Comparison of ENCODE assay signal across 13 mouse cellular contexts in genomic region chr3:145412137-145412536, GRCm38 (mm10).
DNase-seq lines count a peak whose midpoint lies in the region; ATAC-seq and TF ChIP-seq lines count a peak whose summit lies in the region.
"Had no signal": no experiment of that assay in that cellular context is flagged by ENCODE, and none has a peak within 500 bp of the region (broad histone marks: within the 10 kb centered on the region; RNA-seq: fewer than 3 reads in every experiment).

No protein-coding gene starts in this region.

- H3K4me1 ChIP-seq in hindbrain, postnatal 0 days (ENCODE audit: insufficient read depth, low read length), result no peaks in the 10 kb centered on the region
- no peaks in the 10 kb centered on the region for H3K4me1 ChIP-seq in hindbrain, embryonic 16.5 days (ENCODE audit: control insufficient read depth, insufficient read depth, low read depth, low read length)
- H3K4me1 ChIP-seq: kidney, embryonic 15.5 days had no signal

- H3K9me3 ChIP-seq in hindbrain, postnatal 0 days (ENCODE audit: low read length), result no peaks in the 10 kb centered on the region
- no peaks in the 10 kb centered on the region for H3K9me3 ChIP-seq in hindbrain, embryonic 16.5 days (ENCODE audit: control insufficient read depth, low read length)
- H3K9me3 ChIP-seq: kidney, embryonic 15.5 days had no signal

- H3K27me3 ChIP-seq in hindbrain, postnatal 0 days (ENCODE audit: insufficient read depth, low read length), result no peaks in the 10 kb centered on the region
- H3K27me3 ChIP-seq in hindbrain, embryonic 16.5 days (replicated peaks; ENCODE audit: control insufficient read depth, insufficient read depth, low read length), result no peaks in the 10 kb centered on the region
- H3K27me3 ChIP-seq: kidney, embryonic 15.5 days had no signal

- DNase-seq in hindbrain, postnatal 0 days (ENCODE audit: low spot score), result no peak
- DNase-seq in 416B (ENCODE audit: low read depth), result peak; percentile 59
- peak; percentile 49 for DNase-seq in ES-CJ7 (ENCODE audit: low read depth, low spot score)
- DNase-seq in c-Kit-positive CD71-positive TER-119-negative erythroid progenitor cells, embryonic 14.5 days (ENCODE audit: low read depth), result peak; percentile 10
- DNase-seq in gastrocnemius, postnatal 25 days, result no peak
- DNase-seq: adrenal gland, postnatal 36 days; cerebellum, adult 9-10 months; heart, adult 11 months had no signal

- TF ChIP-seq CTCF in hindbrain, postnatal 0 days (IDR thresholded peaks at IDR 0.05; ENCODE audit: low read depth), result peak; percentile 46

- H3K9ac ChIP-seq in hindbrain, postnatal 0 days (replicated peaks; ENCODE audit: low read length), result no peak overlapping the region
- no peak overlapping the region for H3K9ac ChIP-seq in hindbrain, embryonic 16.5 days (ENCODE audit: low read depth, low read length)
- H3K9ac ChIP-seq: kidney, embryonic 15.5 days had no signal

- no peak overlapping the region for H3K4me2 ChIP-seq in hindbrain, postnatal 0 days (ENCODE audit: low read depth, low read length)
- no peak overlapping the region for H3K4me2 ChIP-seq in hindbrain, embryonic 16.5 days (ENCODE audit: low read length)
- H3K4me2 ChIP-seq: kidney, embryonic 15.5 days had no signal

- no peak overlapping the region for H3K4me3 ChIP-seq in hindbrain, postnatal 0 days (ENCODE audit: low read length)
- H3K4me3 ChIP-seq in hindbrain, embryonic 16.5 days (ENCODE audit: low read length), result no peak overlapping the region
- H3K4me3 ChIP-seq: kidney, embryonic 15.5 days had no signal

- no peak for ATAC-seq in hindbrain, postnatal 0 days
- no peak for ATAC-seq in hindbrain, embryonic 16.5 days
- ATAC-seq in activated CD4-positive, CD25-positive, alpha-beta regulatory T cell, adult 4 months, result no peak
- ATAC-seq in monocyte, adult 5-6 weeks (replicated peaks; ENCODE audit: insufficient number of reproducible peaks, low FRiP score, low TSS enrichment, poor library complexity, severe bottlenecking), result no peak

- no peak overlapping the region for H3K27ac ChIP-seq in hindbrain, postnatal 0 days
- no peak overlapping the region for H3K27ac ChIP-seq in hindbrain, embryonic 16.5 days (ENCODE audit: low read depth, low read length)
- H3K27ac ChIP-seq: kidney, embryonic 15.5 days; macrophage had no signal

- 34% methylated on average over 4 of the region's 4 CpGs for WGBS in hindbrain, postnatal 0 days
- 37% methylated on average over 4 of the region's 4 CpGs for WGBS in hindbrain, embryonic 16.5 days

- no peaks in the 10 kb centered on the region for H3K36me3 ChIP-seq in hindbrain, postnatal 0 days (ENCODE audit: insufficient read depth, low read length)
- no peaks in the 10 kb centered on the region for H3K36me3 ChIP-seq in hindbrain, embryonic 16.5 days (ENCODE audit: control insufficient read depth, insufficient read depth, low read length)
- H3K36me3 ChIP-seq: kidney, embryonic 15.5 days had no signal

Comparison
In these comparisons a context has a peak if more than half of its experiments do, and no peak if none do; other contexts are left out.
1. DNase-seq: peak in 416B (single experiment), ES-CJ7 (single experiment) and c-Kit-positive CD71-positive TER-119-negative erythroid progenitor cells, embryonic 14.5 days (single experiment); none in hindbrain, postnatal 0 days (single experiment) and gastrocnemius, postnatal 25 days (single experiment).